Mouse (Mus musculus) olfactory bulb, adult 2 months (tissue): ENCODE data around the gene Atp5c1. TPM values are rescaled to one million over a fixed set of nuclear protein-coding genes. Genes with fewer than 3 reads are reported as not detected.
A peak's percentile ranks its signal among the peaks of the same experiment; 100 is the strongest.

Experiments used
- H3K27ac ChIP-seq: fragments of 200-500 bp; 2 replicates; pipeline ENCODE4 v1.5.1; 2012; ENCODE audit warnings: low read depth, low read length; ENCODE audit not compliant: insufficient read depth
- H3K4me1 ChIP-seq: fragments of 200-500 bp; 2 replicates; pipeline ENCODE4 v1.6.1; 2012; ENCODE audit warnings: low read length; ENCODE audit not compliant: control insufficient read depth, insufficient read depth
- H3K4me3 ChIP-seq: fragments of 200-500 bp; 2 replicates; pipeline ENCODE4 v1.5.1; 2012; ENCODE audit warnings: mild to moderate bottlenecking, low read depth, low read length, moderate library complexity; ENCODE audit not compliant: insufficient read depth
- CTCF ChIP-seq: fragments of 200-500 bp; IDR thresholded peaks from 2 replicates; pipeline ENCODE4 v1.5.1; 2012; ENCODE audit warnings: low read depth, mild to moderate bottlenecking, low read length, moderate library complexity; ENCODE audit not compliant: insufficient read depth
- POLR2A ChIP-seq: fragments of 200-500 bp; IDR thresholded peaks from 2 replicates; pipeline ENCODE4 v1.6.1; 2012; ENCODE audit warnings: mild to moderate bottlenecking, low read depth, low read length, moderate library complexity; ENCODE audit not compliant: insufficient read depth
- WGBS: fragments of 180-500 bp; shearing (Covaris S2); methylation state at CpG from one replicate; pipeline ENCODE4 v1.1.7; 2018; 5-methylcytosine and 5-hydroxymethylcytosine counted together
- polyA plus RNA-seq: library from polyadenylated mRNA; stranded (reverse); fragments of >200 nt; gene quantifications from 2 replicates; pipeline ENCODE4 v1.2.4, GENCODE M21; 2012; ENCODE audit warnings: low replicate concordance; ENCODE audit not compliant: missing spikeins, insufficient read depth, insufficient read length

Atp5c1 gene
- polyA plus RNA-seq, 1 experiment = 349 TPM

- H3K27ac ChIP-seq = no peak overlapping the region
- TF ChIP-seq CTCF = no peak
- no peak for TF ChIP-seq POLR2A
- no peak overlapping the region for H3K4me3 ChIP-seq
- WGBS = 83% methylated on average over 7 of the region's 7 CpGs
- peaks cover 36% of the 10 kb centered on the region for H3K4me1 ChIP-seq
Measured at GRCm38 (mm10) chr2:10074470-10074869, 5.8 kb downstream of the Atp5c1 start.

- no peak overlapping the region for H3K4me3 ChIP-seq
- H3K4me1 ChIP-seq = peaks cover 30% of the 10 kb centered on the region
- WGBS = 74% methylated on average over 7 of the region's 7 CpGs
- no peak overlapping the region for H3K27ac ChIP-seq
- no peak for TF ChIP-seq CTCF
- no peak for TF ChIP-seq POLR2A
Measured at GRCm38 (mm10) chr2:10071751-10072150, 8.6 kb downstream of the Atp5c1 start.

GRCm38 (mm10) chr2:10058836-10059235, 21.5 kb downstream of the Atp5c1 start:
- TF ChIP-seq POLR2A = no peak
- 50% methylated on average over 5 of the region's 5 CpGs for WGBS
- H3K4me1 ChIP-seq = no peaks in the 10 kb centered on the region
- H3K27ac ChIP-seq = no peak overlapping the region
- H3K4me3 ChIP-seq = no peak overlapping the region

GRCm38 (mm10) chr2:10051996-10052395, 28.3 kb downstream of the Atp5c1 start:
- peaks cover 2% of the 10 kb centered on the region for H3K4me1 ChIP-seq
- H3K27ac ChIP-seq = no peak overlapping the region
- no peak overlapping the region for H3K4me3 ChIP-seq
- TF ChIP-seq CTCF (no peak), POLR2A (no peak)
- 94% methylated on average over 1 of the region's 1 CpGs for whole genome bisulfite sequencing

GRCm38 (mm10) chr2:10050878-10051277, 29.4 kb downstream of the Atp5c1 start:
- no peak for TF ChIP-seq CTCF
- TF ChIP-seq POLR2A = no peak
- 94% methylated on average over 3 of the region's 3 CpGs for WGBS
- peaks cover 2% of the 10 kb centered on the region for H3K4me1 ChIP-seq
- H3K4me3 ChIP-seq = no peak overlapping the region
- H3K27ac ChIP-seq = no peak overlapping the region

- Histone ChIP-seq H3K4me1 (peaks cover 2% of the 10 kb centered on the region), H3K27ac (no peak overlapping the region), H3K4me3 (no peak overlapping the region)
- 9% methylated on average over 10 of the region's 10 CpGs for WGBS
- no peak for TF ChIP-seq POLR2A
- no peak for TF ChIP-seq CTCF
Measured at GRCm38 (mm10) chr2:10049456-10049855, 30.9 kb downstream of the Atp5c1 start.

- under 1% methylated on average over 36 of the region's 36 CpGs for WGBS
- TF ChIP-seq CTCF (no peak), POLR2A (peak; percentile 83)
- peak within 1 kb of the TSS; percentile 81 for H3K4me3 ChIP-seq
- 0 out of 2 replicates have a peak within 1 kb of the TSS, but pooled peaks have one; percentile 27 for H3K27ac ChIP-seq
- H3K4me1 ChIP-seq = peaks cover 2% of the 10 kb centered on the region
Measured at GRCm38 (mm10) chr2:10048461-10048860, 31.8 kb downstream of the Atp5c1 start, which contains the start of gene Taf3. Gene Taf3 (minus strand): TSS chr2:10048596.

- WGBS = under 1% methylated on average over 47 of the region's 47 CpGs
- Histone ChIP-seq H3K4me1 (peaks cover 2% of the 10 kb centered on the region), H3K4me3 (peak overlapping the region; percentile 81), H3K27ac (0 out of 2 replicates have a peak overlapping the region, but pooled peaks have one; percentile 27)
- TF ChIP-seq CTCF (no peak), POLR2A (no peak)
Measured at GRCm38 (mm10) chr2:10047758-10048436, 32.4 kb downstream of the Atp5c1 start.

GRCm38 (mm10) chr2:10034976-10035375, 45.3 kb downstream of the Atp5c1 start:
- H3K4me1 ChIP-seq = no peaks in the 10 kb centered on the region
- H3K27ac ChIP-seq = no peak overlapping the region
- no peak overlapping the region for H3K4me3 ChIP-seq
- 89% methylated on average over 3 of the region's 3 CpGs for WGBS
- TF ChIP-seq POLR2A (no peak), CTCF (no peak)

GRCm38 (mm10) chr2:10033684-10034083, 46.6 kb downstream of the Atp5c1 start:
- WGBS = 49% methylated on average over 4 of the region's 4 CpGs
- H3K27ac ChIP-seq = no peak overlapping the region
- H3K4me3 ChIP-seq = no peak overlapping the region
- no peaks in the 10 kb centered on the region for H3K4me1 ChIP-seq
- TF ChIP-seq CTCF (no peak), POLR2A (no peak)
